Mouse (Mus musculus): ENCODE measurements around the gene Crlf3. TPM values are rescaled to one million over a fixed set of nuclear protein-coding genes. Genes with fewer than 3 reads are reported as not detected.

Crlf3 gene
- total RNA-seq (2015) = 65.2 and 69.4 TPM in 2 replicates
- total RNA-seq (2017) = 87.4 and 95.7 TPM in 2 replicates

GRCm38 (mm10) chr11:80080826-80081728 lies at the start of gene Crlf3:
Gene Crlf3, minus strand, starts transcription at chr11:80080991.
- ATAC-seq (replicated peaks; ENCODE audit: poor library complexity) = peak; percentile 80

DNA sequence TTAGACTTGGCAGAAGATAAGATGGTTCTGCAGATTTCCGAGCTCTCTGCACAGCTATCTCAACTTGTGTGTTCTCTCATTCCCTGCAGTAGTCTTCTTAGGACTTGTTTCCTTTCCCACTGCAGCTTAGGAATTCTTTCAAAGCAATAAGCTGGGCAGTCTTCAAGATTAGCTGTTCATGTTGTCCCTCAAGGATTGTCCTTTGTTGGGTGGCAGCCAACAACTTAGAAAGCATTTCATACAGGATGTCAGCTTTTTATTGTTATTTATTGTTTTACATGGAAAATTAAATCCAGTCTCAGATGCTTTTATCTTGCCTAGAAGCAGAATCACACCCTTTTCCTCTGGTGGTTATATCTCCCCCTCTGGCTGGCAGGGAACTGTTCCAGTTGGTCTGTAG lies 35.6 kb upstream of the Crlf3 start:
- no peak for ATAC-seq (replicated peaks; ENCODE audit: poor library complexity)

GRCm38 (mm10) chr11:80104407-80104806 lies 23.6 kb upstream of the Crlf3 start:
- no peak for ATAC-seq (replicated peaks; ENCODE audit: poor library complexity)

- 0 out of 2 replicates have a peak, but pooled peaks have one; percentile 11 for ATAC-seq (replicated peaks; ENCODE audit: poor library complexity)
Observed at GRCm38 (mm10) chr11:80101298-80101697, 20.5 kb upstream of the Crlf3 start.

DNA sequence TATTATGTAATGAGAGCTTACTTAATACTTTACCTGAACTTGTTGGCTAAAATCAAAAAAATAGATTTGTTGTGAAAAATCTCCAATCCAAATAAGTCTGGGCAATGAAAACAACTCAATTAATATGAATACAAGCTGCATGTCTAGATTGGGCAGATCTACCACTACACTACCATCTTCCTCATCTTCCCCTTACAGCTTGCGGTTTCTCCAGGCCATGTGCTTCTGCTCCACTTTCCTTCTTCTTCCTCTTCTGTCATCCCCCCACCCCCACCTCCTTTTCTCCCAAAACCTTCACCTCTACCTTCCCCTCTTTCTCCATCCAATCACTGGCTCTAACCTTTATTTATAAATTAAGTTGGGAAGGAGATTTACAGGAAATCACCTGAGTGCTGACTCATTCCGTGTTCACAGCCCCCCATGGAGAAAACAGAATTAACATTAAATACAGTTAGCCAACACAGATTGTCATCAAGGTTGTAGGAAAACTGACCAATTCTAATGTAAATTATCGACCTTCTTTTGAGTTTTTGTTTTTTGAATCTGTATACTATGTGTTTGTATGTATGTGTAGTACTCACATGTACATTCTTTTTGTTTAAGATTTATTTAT lies 17.8 kb upstream of the Crlf3 start:
- no peak for ATAC-seq (replicated peaks; ENCODE audit: poor library complexity)

DNA sequence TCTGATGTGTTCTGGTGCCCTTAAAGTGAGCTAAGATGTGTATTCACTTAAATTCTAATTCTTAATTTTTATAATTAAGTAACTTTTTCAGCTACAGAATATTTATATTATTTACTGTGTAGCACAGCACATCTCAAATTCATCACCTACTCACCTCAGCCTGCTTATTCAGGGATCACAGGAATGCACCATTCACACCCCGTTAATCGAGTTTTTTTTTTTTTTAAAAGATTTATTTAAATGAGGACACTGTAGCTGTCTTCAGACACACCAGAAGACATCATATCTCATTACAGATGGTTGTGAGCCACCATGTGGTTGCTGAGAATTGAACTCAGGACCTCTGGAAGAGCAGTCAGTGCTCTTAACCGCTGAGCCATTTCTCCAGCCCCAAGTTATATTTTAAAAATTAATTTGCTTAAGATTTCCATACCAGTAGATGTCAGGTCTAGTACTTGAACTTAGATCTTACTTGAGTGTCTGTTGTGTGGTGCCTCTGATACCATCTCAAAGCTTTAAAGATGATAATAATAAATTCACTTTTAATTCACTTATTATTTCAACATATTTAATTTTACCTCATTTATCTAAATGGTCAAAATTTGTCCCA lies 9.9 kb upstream of the Crlf3 start:
- no peak for ATAC-seq (replicated peaks; ENCODE audit: poor library complexity)

DNA sequence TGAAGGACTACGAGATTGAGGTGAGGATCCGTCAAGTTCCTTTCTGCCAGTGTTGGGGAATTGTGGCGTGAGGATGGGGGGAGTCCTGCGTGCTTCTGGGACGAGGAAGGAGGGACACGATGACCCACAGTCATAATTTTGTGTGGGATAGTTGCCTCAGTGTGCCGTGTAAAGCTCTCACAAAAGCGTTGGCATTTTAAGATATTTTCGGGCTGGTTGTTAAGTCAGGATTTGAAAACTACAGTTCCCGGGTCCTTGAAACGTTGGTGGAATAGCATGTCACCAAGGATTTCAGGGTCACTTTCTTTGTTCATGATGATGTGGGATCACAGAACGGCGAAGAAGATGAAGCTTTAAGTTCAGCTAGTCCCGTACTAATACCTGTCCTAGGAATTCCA lies 9.0 kb upstream of the Crlf3 start:
- ATAC-seq (replicated peaks; ENCODE audit: poor library complexity) = no peak

DNA sequence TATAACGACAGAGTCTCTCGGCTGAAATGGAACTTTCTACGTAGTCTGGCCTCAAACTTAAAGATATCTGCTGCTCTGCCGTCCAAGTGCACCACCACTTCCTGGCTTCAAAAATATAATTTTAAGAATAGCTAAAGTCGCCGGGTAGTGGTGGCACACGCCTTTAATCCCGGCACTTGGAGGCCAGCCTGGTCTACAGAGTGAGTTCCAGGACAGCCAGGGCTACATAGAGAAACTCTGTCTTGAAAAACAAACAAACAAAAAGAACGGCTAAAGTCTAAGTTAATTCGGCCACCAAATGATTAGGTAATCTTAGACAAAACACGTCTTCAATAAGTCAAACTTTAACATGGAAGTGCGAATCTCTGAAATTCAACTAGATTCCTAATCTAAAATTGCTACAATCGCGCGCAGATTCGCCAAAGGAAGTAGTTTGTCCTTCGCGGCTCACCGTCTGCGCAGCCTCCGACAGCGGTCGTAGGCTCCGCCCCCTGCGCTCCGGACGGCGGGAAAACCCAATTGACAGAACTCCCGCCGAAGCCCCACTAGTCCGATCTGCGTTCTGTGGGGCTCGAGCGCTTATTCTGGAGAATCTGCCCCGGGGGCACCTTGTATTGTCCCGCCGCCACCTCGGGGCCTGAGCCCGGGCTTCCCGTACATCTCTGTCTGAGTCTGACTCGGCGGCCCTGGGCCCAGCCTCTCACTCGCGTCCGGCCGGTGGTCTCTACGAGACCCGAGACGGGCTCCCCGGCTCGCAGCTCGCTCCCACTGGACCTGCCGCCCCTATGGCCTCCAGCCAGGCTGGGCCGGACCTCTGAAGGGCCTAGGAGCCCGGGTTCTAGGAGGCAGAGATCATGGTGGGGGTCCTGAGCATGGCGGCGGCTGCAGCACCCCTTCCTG lies 8.4 kb upstream of the Crlf3 start, which contains the start of gene Atad5:
Gene Atad5, plus strand, starts transcription at position 484 of the 900 bp plus-strand sequence.
- peak; percentile 81 for ATAC-seq (replicated peaks; ENCODE audit: poor library complexity)

- ATAC-seq (replicated peaks; ENCODE audit: poor library complexity) = peak; percentile 83
Observed at GRCm38 (mm10) chr11:80086844-80087243, 6.1 kb upstream of the Crlf3 start.

GRCm38 (mm10) chr11:80085356-80086055 lies 4.7 kb upstream of the Crlf3 start:
- ATAC-seq (replicated peaks; ENCODE audit: poor library complexity) = peak; percentile 32

GRCm38 (mm10) chr11:80081786-80082319 lies 1.1 kb upstream of the Crlf3 start:
- no peak for ATAC-seq (replicated peaks; ENCODE audit: poor library complexity)

DNA sequence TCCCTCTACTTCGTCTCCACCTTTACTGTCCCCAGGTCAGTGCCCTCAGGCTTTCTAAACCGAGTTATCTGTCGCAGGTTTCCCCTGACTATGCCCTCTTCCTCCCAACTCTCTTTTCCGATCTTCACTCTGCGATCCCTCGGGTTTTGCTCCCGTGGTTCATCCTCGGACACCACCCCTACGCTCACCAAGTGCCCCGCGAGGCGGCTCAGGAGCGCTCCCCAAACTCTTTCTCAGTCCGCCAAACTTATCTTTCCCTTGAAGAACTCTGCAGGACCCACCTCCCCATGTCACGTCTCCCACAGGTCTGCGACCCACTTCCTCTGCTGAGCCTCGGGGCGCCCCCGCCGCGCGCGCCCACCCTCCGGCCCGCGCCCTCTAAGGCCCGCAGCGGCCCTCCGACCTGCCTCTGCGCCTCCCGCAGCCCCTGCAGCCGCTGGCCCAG lies 388 bp downstream of the Crlf3 start:
- no peak for ATAC-seq (replicated peaks; ENCODE audit: poor library complexity)

DNA sequence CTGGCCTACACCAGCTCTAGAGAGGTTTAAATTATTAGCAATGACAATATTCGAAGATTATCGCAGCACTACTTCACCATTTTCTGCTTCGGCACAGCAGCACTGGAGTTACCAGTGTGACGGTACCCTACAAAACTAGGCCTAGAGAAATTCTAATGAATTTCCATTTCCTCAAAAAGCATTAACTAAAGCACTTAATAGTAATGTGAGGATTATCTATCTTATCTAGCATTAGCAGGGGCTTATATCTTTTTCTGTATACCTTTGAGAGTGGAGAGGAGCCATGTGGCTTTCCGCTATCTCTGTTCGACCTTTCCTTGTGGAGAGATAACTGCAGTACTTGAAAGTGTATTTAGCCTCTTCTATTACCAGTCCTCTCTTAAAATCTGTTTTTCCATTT lies 1.0 kb downstream of the Crlf3 start:
- ATAC-seq (replicated peaks; ENCODE audit: poor library complexity) = no peak

- no peak for ATAC-seq (replicated peaks; ENCODE audit: poor library complexity)
Observed at GRCm38 (mm10) chr11:80078831-80079230, 2.0 kb downstream of the Crlf3 start.

GRCm38 (mm10) chr11:80077784-80078545 lies 2.8 kb downstream of the Crlf3 start:
- no peak for ATAC-seq (replicated peaks; ENCODE audit: poor library complexity)

- no peak for ATAC-seq (replicated peaks; ENCODE audit: poor library complexity)
Observed at GRCm38 (mm10) chr11:80075608-80076277, 5.0 kb downstream of the Crlf3 start.

DNA sequence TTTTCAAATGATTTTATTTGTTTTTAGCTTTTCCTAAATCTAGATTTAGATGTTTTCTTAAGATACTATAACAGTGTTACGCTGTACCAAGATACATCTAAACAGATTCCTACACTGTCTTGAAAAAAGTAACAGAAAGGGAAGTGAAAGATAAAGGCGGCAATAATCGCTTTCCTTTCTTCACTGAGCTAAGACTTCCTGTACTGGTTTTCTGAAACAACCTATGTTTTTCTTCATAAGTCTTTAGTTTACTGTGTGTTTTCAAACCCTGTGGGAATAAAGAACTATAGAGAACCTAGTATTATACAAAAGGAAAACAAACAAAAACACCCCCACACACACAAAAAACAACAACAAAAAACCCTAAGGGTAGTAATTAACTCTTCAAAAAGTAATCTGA lies 8.4 kb downstream of the Crlf3 start:
- peak; percentile 24; the same call in 1 of the 2 replicates for ATAC-seq (replicated peaks; ENCODE audit: poor library complexity)

- ATAC-seq (replicated peaks; ENCODE audit: poor library complexity) = no peak
Observed at GRCm38 (mm10) chr11:80071039-80071438, 9.8 kb downstream of the Crlf3 start.

All from megakaryocyte progenitor cell, adult 5-6 weeks (primary cell).